Mouse (Mus musculus) ES-E14 (cell line): ENCODE measurements around the gene 1700008O03Rik. TPM values are rescaled to one million over a fixed set of nuclear protein-coding genes. Genes with fewer than 3 reads are reported as not detected.
A peak's percentile ranks its signal among the peaks of the same experiment; 100 is the strongest.

Experiments
- DNase-seq: peaks from one replicate; pipeline ENCODE4 v3.0.0-alpha.2; 2013; ENCODE audit warnings: low read depth, low spot score
- H3K27ac ChIP-seq: 2 replicates; pipeline ENCODE4 v1.5.1; 2012; ENCODE audit warnings: low read depth, mild to moderate bottlenecking, low read length, moderate library complexity, mixed read lengths; ENCODE audit not compliant: poor library complexity, insufficient read depth, severe bottlenecking
- H3K36me3 ChIP-seq: 2 replicates; pipeline ENCODE4 v1.6.1; 2012; ENCODE audit warnings: mild to moderate bottlenecking, low read length, moderate library complexity, mixed read lengths; ENCODE audit not compliant: control insufficient read depth, poor library complexity, insufficient read depth, severe bottlenecking
- H3K4me1 ChIP-seq, 2 experiments: fragments of 150-350 bp in 1 of 2; sonication (generic) in 1 of 2; 2 replicates each; pipeline ENCODE4 v1.6.1; 2012; ENCODE audit warnings: low read length in 2 of 2, mild to moderate bottlenecking in 1 of 2, mixed read lengths in 1 of 2; ENCODE audit not compliant: control insufficient read depth in 2 of 2, insufficient read depth in 2 of 2, poor library complexity in 1 of 2
- H3K4me3 ChIP-seq, 2 experiments: fragments of 150-350 bp in 1 of 2; sonication (generic) in 1 of 2; 2 replicates each; pipeline ENCODE4 v1.5.1; 2012; ENCODE audit warnings: low read length in 2 of 2, low read depth in 1 of 2, mild to moderate bottlenecking in 1 of 2, mixed read lengths in 1 of 2; ENCODE audit not compliant: insufficient read depth in 1 of 2, poor library complexity in 1 of 2, severe bottlenecking in 1 of 2
- H3K9ac ChIP-seq: 2 replicates; pipeline ENCODE4 v1.6.1; 2012; ENCODE audit warnings: low read depth, mild to moderate bottlenecking, low read length, mixed read lengths; ENCODE audit not compliant: poor library complexity, insufficient read depth, severe bottlenecking
- H3K9me3 ChIP-seq: fragments of 150-350 bp; sonication (generic); 2 replicates; pipeline ENCODE4 v1.6.1; 2012; ENCODE audit warnings: low read depth, mild to moderate bottlenecking, low read length; ENCODE audit not compliant: control insufficient read depth, insufficient read depth
- CHD2 ChIP-seq: IDR thresholded peaks from 2 replicates; pipeline ENCODE4 v1.6.1; 2014; ENCODE audit warnings: mild to moderate bottlenecking, low read depth, low read length, inconsistent platforms
- HCFC1 ChIP-seq: IDR thresholded peaks from 2 replicates; pipeline ENCODE4 v1.6.1; 2012; ENCODE audit warnings: low read length, inconsistent platforms, borderline replicate concordance; ENCODE audit not compliant: insufficient read depth
- MAFK ChIP-seq: IDR thresholded peaks from 2 replicates; pipeline ENCODE4 v1.6.1; 2014; ENCODE audit warnings: mild to moderate bottlenecking, low read depth, low read length, inconsistent platforms; ENCODE audit not compliant: insufficient read depth
- ZC3H11A ChIP-seq: IDR thresholded peaks from 2 replicates; pipeline ENCODE4 v1.6.1; 2012; ENCODE audit warnings: low read depth, mild to moderate bottlenecking, inconsistent platforms, low read length, borderline replicate concordance
- ZNF384 ChIP-seq: IDR thresholded peaks from 2 replicates; pipeline ENCODE4 v1.6.1; 2012; ENCODE audit warnings: low read depth, low read length, inconsistent platforms
- in situ Hi-C, 2 experiments: fragments of 600-800 bp; cut with MboI; formaldehyde crosslinking; loops; one replicate each; pipeline ENCODE4 v1.15.1; 2025; ENCODE audit warnings: low sequenced_read_pairs in 2 of 2, inconsistent platforms in 1 of 2; ENCODE audit not compliant: unreplicated experiment in 2 of 2
- total RNA-seq: library from RNA; depleted of rRNA; stranded (reverse); fragments of 300-350 nt; gene quantifications from 2 replicates; pipeline ENCODE4 v1.2.3, GENCODE M21; 2012

The 1700008O03Rik gene
- total RNA-seq, 1 experiment: 4.8 TPM

DNA sequence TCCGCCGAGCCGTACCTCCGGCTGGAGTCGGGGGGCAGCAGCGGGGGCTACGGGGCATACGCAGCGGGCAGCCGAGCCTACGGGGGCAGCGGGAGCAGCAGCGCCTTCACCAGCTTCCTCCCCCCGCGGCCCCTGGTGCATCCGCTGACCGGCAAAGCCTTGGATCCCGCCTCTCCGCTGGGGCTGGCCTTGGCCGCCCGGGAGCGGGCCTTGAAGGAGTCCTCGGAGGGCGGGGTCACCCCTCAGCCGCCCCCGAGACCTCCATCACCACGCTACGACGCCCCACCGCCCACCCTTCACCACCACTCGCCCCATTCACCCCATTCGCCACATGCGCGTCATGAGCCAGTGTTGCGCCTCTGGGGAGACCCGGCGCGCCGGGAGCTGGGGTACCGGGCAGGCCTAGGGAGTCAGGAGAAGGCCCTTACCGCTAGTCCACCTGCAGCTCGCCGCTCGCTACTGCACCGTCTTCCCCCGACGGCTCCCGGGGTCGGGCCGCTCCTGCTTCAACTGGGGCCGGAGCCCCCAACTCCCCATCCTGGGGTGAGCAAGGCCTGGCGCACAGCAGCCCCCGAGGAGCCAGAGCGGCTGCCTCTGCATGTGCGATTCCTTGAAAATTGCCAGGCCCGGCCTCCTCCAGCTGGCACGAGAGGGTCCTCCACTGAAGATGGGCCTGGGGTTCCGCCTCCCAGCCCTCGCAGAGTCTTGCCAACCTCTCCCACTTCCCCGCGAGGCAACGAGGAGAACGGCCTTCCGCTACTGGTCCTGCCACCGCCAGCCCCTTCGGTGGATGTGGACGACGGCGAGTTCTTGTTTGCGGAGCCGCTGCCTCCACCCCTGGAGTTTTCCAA lies 32.6 kb downstream of the 1700008O03Rik start:
- peak overlapping the region; percentile 26 for H3K9ac ChIP-seq
- no peak for DNase-seq

DNA sequence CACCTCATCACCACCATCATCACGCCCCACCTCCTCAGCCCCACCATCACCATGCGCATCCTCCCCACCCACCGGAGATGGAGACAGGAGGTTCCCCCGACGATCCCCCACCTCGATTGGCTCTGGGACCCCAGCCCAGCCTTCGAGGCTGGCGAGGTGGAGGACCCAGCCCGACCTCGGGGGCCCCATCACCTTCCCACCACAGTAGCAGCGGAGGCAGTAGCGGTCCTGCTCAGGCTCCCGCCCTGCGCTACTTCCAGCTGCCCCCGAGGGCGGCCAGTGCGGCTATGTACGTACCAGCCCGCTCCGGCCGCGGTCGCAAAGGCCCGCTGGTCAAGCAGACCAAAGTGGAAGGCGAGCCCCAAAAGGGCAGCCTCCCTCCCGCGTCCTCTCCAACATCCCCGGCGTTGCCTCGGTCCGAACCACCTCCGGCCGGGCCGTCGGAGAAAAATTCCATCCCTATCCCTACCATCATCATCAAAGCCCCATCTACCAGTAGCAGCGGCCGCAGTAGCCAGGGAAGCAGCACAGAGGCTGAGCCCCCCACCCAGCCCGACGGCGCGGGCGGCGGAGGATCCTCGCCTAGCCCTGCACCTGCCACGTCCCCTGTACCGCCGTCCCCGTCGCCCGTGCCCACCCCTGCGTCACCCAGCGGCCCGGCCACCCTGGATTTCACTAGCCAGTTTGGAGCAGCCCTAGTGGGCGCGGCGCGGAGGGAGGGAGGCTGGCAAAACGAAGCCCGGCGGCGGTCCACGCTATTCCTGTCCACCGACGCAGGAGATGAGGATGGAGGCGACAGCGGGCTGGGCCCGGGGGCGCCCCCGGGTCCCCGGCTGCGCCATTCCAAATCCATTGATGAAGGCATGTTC lies 33.5 kb downstream of the 1700008O03Rik start:
- in situ Hi-C loops: loop anchor here in 1 of 2 experiments (10.0 kb wide), 1 partner anchor 87 kb away; the partner anchor contains the start of gene Gm15517
- H3K27ac ChIP-seq: no peak overlapping the region
- H3K4me3 ChIP-seq: peak overlapping the region; percentile 24 to 57; a peak in 3 of 4 replicates
- TF ChIP-seq ZNF384 (no peak), HCFC1 (no peak), CHD2 (no peak), MAFK (no peak), ZC3H11A (no peak)
- DNase-seq: no peak
- no peaks in the 10 kb centered on the region for H3K9me3 ChIP-seq
- peak overlapping the region; percentile 37; the same call in 1 of the 2 replicates for H3K9ac ChIP-seq
- H3K36me3 ChIP-seq: no peaks in the 10 kb centered on the region; the same call in 1 of the 2 replicates
- peaks cover 2 to 33% of the 10 kb centered on the region in 2 experiments; a peak in 2 of 4 replicates for H3K4me1 ChIP-seq

More for the DNA sequence above, 32.6 kb downstream of the 1700008O03Rik start:
- Histone ChIP-seq H3K36me3 (no peaks in the 10 kb centered on the region; the same call in 1 of the 2 replicates), H3K4me3 (peak overlapping the region; percentile 24 to 57; a peak in 2 of 4 replicates), H3K27ac (no peak overlapping the region), H3K4me1 (peaks cover 2 to 39% of the 10 kb centered on the region in 2 experiments; a peak in 2 of 4 replicates), H3K9me3 (no peaks in the 10 kb centered on the region)
- TF ChIP-seq ZC3H11A: no peak
- TF ChIP-seq MAFK: no peak
- no peak for TF ChIP-seq HCFC1
- no peak for TF ChIP-seq ZNF384
- in situ Hi-C loops: loop anchor here in 1 of 2 experiments (10.0 kb wide), 1 partner anchor 88 kb away; the partner anchor contains the start of gene Gm15517

DNA sequence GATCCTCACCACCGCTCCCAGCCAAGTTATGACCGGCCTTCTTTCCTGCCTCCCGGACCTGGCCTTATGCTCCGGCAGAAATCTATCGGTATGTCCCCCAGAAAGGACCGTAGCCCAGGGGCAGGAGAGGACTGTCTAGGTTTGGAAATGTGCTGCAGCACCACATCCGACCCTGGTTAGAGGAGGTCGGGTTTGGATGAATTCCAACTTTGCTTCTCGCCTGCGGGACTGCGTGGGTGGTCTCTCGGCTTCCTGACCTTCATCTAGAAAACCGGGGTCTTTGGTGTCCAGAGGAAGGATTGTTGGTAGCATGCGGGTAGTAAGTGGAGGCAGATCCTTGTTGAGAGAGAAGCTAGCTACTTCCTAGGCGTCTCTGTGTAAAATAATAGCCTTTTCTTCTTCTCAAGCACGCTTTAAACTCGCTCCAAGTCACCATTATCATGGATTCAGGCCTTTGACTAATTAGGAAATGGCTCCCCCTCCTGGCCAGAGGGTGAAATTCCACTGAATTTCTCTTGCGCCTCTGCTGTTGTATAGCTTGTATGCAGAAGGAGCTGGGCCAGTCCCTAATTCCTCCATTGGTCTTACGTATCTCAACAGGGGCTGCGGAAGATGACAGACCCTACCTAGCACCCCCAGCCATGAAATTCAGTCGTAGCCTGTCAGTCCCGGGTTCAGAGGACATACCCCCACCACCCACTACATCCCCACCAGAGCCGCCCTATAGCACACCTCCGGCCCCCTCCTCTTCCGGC lies 34.5 kb downstream of the 1700008O03Rik start:
- in situ Hi-C loops: loop anchor here in 1 of 2 experiments (10.0 kb wide), 1 partner anchor 86 kb away; the partner anchor contains the start of gene Gm15517
- peak; percentile 93 for DNase-seq
- no peaks in the 10 kb centered on the region for H3K9me3 ChIP-seq
- peak overlapping the region; percentile 51; the same call in 1 of the 2 replicates for H3K9ac ChIP-seq
- H3K27ac ChIP-seq: no peak overlapping the region
- H3K4me3 ChIP-seq: peak overlapping the region; percentile 5 to 57; a peak in 3 of 4 replicates
- H3K4me1 ChIP-seq: peaks cover 2 to 29% of the 10 kb centered on the region in 2 experiments; a peak in 2 of 4 replicates
- TF ChIP-seq ZC3H11A (peak; percentile 56), MAFK (no peak)
- H3K36me3 ChIP-seq: no peaks in the 10 kb centered on the region; the same call in 1 of the 2 replicates

DNA sequence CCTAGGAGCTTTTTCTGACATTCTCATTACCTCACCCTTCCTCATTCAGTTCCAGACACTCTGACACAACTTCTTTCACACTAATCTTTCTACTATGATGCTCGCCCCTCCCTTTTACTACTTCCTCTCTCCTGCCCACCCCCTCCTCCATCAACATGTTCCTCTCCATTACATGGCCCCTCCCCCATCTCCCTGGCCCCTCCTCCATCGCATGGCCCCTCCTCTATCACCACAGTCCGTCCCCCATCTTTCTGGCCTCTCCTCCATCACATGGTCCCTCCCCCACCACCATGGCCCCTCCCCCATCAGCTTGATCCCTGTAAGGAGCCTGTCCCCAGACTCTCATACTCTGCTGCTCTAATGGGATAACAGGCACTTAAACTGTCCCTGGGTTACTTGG lies 36.6 kb downstream of the 1700008O03Rik start:
- peaks cover 0 to 33% of the 10 kb centered on the region in 2 experiments; a peak in 2 of 4 replicates for H3K4me1 ChIP-seq
- no peaks in the 10 kb centered on the region for H3K9me3 ChIP-seq
- in situ Hi-C loops: loop anchor here in 1 of 2 experiments (10.0 kb wide), 1 partner anchor 84 kb away; the partner anchor contains the start of gene Gm15517
- TF ChIP-seq MAFK: no peak
- peak; percentile 90 for DNase-seq
- no peak overlapping the region for H3K4me3 ChIP-seq
- H3K9ac ChIP-seq: no peak overlapping the region
- no peak overlapping the region for H3K27ac ChIP-seq
- peaks cover 2% of the 10 kb centered on the region; the same call in 1 of the 2 replicates for H3K36me3 ChIP-seq
